Mouse (Mus musculus): ENCODE data around the gene Gper1.

DNA sequence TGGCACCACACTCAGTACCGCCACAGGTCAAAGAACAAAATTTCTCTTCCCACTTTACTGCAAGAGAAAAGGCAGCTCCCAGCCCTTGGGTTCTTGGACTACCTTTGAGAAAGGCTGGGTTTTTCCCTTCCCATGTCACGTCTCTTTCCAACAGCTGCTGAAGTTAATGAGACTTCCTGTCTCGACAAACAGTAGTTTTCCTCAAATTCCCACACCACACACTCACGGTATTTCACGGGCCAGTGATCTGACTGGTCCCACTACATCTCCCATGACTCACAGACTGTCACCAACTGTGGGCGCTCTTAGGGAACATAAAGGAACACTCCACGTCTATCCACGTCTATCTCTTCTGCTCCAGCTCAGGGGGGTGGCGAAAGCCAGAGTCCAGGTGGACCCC, 2.2 kb downstream of the Gper1 start:
- no peak for TF ChIP-seq POLR2A (IDR thresholded peaks at IDR 0.05; ENCODE audit: borderline replicate concordance, extremely low read depth, insufficient read depth, insufficient read length, poor library complexity, severe bottlenecking)
- TF ChIP-seq CTCF (IDR thresholded peaks at IDR 0.05; ENCODE audit: borderline replicate concordance, extremely low read depth, insufficient read depth, insufficient read length), result no peak
